Mouse (Mus musculus): ENCODE measurements around the gene Gm10277. TPM values are rescaled to one million over a fixed set of nuclear protein-coding genes. Genes with fewer than 3 reads are reported as not detected.

Gene Gm10277
- polyA plus RNA-seq, 1 experiment from 2014 or later, result 0.34 TPM

DNA sequence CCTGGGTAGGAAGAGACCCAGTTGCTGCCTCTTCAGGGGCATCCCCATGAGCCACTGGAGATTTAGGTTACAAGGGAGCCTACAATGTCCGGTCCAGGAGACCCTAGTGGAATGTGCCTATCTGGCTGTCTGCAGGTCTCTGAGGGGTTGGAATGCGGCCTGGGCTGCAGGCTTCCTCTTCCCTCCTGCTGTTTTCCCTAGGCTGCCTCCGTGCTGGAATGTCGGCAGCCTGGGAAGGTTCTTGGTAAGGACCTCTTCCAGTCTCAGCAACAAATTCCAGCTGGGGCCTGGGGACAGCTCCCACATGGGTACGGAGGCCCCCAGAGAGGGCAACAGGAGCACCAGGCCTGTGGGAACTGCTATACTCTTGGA is 2.2 kb downstream of the Gm10277 start:
- H3K4me3 ChIP-seq (replicated peaks; ENCODE audit: low read depth, low read length), result no peak overlapping the region
- 7% methylated on average over 5 of the region's 5 CpGs for WGBS
- no peaks in the 10 kb centered on the region for H3K27me3 ChIP-seq (ENCODE audit: insufficient read depth, low read length)
- no peaks in the 10 kb centered on the region for H3K9me3 ChIP-seq (replicated peaks; ENCODE audit: low read length)
- H3K36me3 ChIP-seq (ENCODE audit: insufficient read depth, low read length), result no peaks in the 10 kb centered on the region
- TF ChIP-seq CTCF (IDR thresholded peaks at IDR 0.05; ENCODE audit: low read depth), result no peak
- peaks cover 54% of the 10 kb centered on the region for H3K4me1 ChIP-seq (replicated peaks; ENCODE audit: insufficient read depth, low read length)
- H3K27ac ChIP-seq, result peak overlapping the region; percentile 95
- H3K4me2 ChIP-seq (ENCODE audit: low read length), result 0 out of 2 replicates have a peak overlapping the region, but pooled peaks have one; percentile 13
- DNase-seq (ENCODE audit: low spot score) (peak; percentile 72), ATAC-seq (replicated peaks; ENCODE audit: low FRiP score, low read depth) (peak; percentile 26; the same call in 1 of the 2 replicates)
- H3K9ac ChIP-seq (ENCODE audit: low read depth, low read length), result no peak overlapping the region

DNA sequence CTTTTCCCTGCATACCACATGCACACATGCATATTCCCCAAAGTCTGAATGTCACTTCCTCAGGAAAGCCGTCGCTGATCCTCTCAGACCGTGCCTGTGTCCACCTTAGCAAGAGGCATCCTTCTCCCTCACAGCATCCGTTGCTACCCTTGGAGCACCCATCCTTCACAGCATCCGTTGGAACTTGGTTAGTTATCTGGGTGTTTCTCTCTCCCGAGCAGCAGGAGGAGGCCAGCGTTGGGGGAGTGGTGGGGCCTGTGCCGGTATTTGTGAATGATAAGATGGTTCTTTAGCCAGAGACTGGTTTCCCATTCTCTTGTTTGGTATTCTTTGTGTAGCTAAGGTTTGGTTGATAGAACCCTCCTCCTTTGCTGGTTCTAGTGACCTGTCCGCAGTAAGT is 2.7 kb downstream of the Gm10277 start:
- peaks cover 51% of the 10 kb centered on the region for H3K4me1 ChIP-seq (replicated peaks; ENCODE audit: insufficient read depth, low read length)
- H3K27ac ChIP-seq, result peak overlapping the region; percentile 95
- TF ChIP-seq CTCF (IDR thresholded peaks at IDR 0.05; ENCODE audit: low read depth), result no peak
- no peak for DNase-seq (ENCODE audit: low spot score)
- no peak overlapping the region for H3K9ac ChIP-seq (ENCODE audit: low read depth, low read length)
- H3K4me3 ChIP-seq (replicated peaks; ENCODE audit: low read depth, low read length), result no peak overlapping the region
- H3K4me2 ChIP-seq (ENCODE audit: low read length), result no peak overlapping the region
- no peaks in the 10 kb centered on the region for H3K27me3 ChIP-seq (ENCODE audit: insufficient read depth, low read length)
- H3K36me3 ChIP-seq (ENCODE audit: insufficient read depth, low read length), result no peaks in the 10 kb centered on the region
- 73% methylated on average over 9 of the region's 9 CpGs for WGBS
- H3K9me3 ChIP-seq (replicated peaks; ENCODE audit: low read length), result no peaks in the 10 kb centered on the region
- no peak for ATAC-seq (replicated peaks; ENCODE audit: low FRiP score, low read depth)

DNA sequence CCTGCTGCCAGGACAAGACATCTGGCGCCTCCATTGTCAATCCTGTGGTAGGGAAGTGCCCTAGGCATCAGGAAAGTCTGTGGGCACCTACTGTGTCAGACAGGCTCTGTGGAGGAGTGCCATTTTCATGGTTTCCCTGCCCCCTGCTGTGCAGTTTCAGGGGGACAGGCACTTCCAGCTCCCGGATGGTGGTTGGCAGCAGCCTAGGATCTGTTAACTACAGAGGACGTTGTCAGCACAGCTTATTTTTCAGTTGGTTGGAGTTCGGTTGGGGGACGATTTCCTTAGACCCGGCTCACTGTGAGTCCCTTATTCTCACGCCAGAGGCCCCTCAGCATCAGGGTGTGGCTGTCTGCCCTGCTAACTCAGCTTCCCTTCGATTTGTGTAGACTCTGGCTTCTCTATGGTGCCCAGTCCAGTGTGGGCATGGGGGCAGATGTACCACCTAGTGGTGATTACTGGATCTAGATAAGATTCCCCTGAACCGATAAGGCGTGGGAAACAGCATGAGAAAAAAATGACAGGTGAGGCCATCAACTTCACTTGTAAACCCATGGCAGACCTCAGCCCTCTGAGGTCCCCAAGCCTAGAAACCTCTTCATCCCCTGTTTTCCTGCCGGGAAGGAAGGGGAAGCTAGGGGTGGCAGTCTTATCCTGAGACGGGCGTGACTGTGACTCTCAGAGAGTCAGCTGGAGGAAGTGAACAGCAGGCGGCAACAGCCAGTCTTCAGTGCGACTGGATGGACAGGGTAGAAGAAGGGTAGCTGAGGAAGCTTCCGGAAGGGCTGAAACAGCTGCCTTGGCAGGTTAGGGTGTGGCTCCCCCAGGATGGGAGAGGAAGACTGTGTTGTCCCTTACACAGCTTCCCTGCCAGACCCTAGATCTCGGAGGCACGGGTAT is 3.5 kb downstream of the Gm10277 start:
- no peaks in the 10 kb centered on the region for H3K27me3 ChIP-seq (ENCODE audit: insufficient read depth, low read length)
- H3K4me2 ChIP-seq (ENCODE audit: low read length), result peak overlapping the region; percentile 25
- H3K36me3 ChIP-seq (ENCODE audit: insufficient read depth, low read length), result no peaks in the 10 kb centered on the region
- H3K9ac ChIP-seq (ENCODE audit: low read depth, low read length), result 0 out of 2 replicates have a peak overlapping the region, but pooled peaks have one; percentile 20
- ATAC-seq (replicated peaks; ENCODE audit: low FRiP score, low read depth) (peak; percentile 19; the same call in 1 of the 2 replicates), DNase-seq (ENCODE audit: low spot score) (no peak)
- no peaks in the 10 kb centered on the region for H3K9me3 ChIP-seq (replicated peaks; ENCODE audit: low read length)
- peaks cover 51% of the 10 kb centered on the region for H3K4me1 ChIP-seq (replicated peaks; ENCODE audit: insufficient read depth, low read length)
- H3K27ac ChIP-seq, result peak overlapping the region; percentile 95
- H3K4me3 ChIP-seq (replicated peaks; ENCODE audit: low read depth, low read length), result no peak overlapping the region
- TF ChIP-seq CTCF (IDR thresholded peaks at IDR 0.05; ENCODE audit: low read depth), result peak; percentile 61
- WGBS, result 44% methylated on average over 18 of the region's 18 CpGs

DNA sequence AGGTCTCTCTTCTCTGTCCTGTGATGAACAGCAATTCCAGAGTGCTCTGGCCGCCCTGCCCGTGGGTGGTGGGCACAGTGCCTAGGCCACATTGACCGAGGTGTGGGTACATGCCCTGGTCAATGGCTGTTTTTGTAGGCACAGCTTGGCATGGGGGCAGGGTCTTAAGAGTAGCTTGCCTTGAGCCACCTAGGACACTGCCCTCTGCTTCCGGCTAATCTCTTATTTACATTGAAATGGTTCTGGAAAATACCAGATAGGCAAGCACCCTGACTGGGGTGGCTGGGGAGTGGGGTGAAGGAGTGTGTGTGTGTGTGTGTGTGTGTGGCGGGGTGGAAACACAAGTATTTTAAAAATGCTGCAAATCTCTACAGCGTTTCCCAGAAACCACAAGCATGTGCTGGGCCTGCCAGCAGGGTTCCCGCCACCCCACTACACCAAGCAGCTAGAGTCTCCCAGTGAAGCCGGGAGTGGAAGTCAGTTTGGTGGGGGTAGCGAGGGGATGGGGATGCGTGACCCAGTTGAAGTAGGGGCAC is 4.3 kb downstream of the Gm10277 start:
- peaks cover 1% of the 10 kb centered on the region; the same call in 1 of the 2 replicates for H3K36me3 ChIP-seq (ENCODE audit: insufficient read depth, low read length)
- DNase-seq (ENCODE audit: low spot score), result peak; percentile 62
- peak overlapping the region; percentile 95 for H3K27ac ChIP-seq
- ATAC-seq (replicated peaks; ENCODE audit: low FRiP score, low read depth), result peak; percentile 35; the same call in 1 of the 2 replicates
- no peak for TF ChIP-seq CTCF (IDR thresholded peaks at IDR 0.05; ENCODE audit: low read depth)
- WGBS, result 61% methylated on average over 10 of the region's 10 CpGs
- H3K4me3 ChIP-seq (replicated peaks; ENCODE audit: low read depth, low read length), result no peak overlapping the region
- 0 out of 2 replicates have a peak overlapping the region, but pooled peaks have one; percentile 20 for H3K9ac ChIP-seq (ENCODE audit: low read depth, low read length)
- H3K4me2 ChIP-seq (ENCODE audit: low read length), result peak overlapping the region; percentile 25; the same call in 1 of the 2 replicates
- no peaks in the 10 kb centered on the region for H3K27me3 ChIP-seq (ENCODE audit: insufficient read depth, low read length)
- peaks cover 51% of the 10 kb centered on the region for H3K4me1 ChIP-seq (replicated peaks; ENCODE audit: insufficient read depth, low read length)
- no peaks in the 10 kb centered on the region for H3K9me3 ChIP-seq (replicated peaks; ENCODE audit: low read length)

DNA sequence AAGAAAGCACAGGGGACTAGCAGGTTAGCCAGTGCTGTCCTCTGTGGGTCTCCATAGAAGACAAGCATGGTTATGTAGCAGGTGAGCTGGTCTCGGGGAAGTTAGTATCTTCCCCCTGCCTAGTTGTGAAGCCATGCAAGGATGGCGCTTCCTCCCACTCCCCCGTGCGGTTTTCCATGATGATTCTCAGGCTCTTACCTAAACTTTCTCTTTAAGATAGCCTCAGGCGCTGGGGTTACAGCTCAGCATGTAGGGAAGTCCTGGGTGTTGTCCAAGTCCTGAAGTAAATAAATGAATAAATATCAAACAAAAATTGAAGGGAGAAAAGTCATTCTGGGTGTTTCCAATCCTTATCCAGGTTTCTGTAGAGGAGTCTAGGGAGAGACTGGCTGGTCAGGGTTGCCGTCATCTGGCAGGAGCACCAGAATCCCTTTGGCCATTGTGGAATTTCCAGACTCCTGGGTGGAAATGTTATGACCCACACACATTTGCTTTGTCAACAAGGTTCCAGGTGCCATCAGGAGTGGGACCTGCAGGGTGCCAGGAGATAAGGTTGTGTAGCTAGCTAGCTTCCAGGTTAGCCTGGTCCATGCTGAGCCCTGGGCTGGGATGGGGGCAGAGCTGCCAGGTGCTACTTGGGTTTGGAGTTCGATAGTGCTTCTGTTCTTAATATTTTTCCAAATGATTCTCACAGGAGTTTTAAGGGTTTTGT is 5.3 kb downstream of the Gm10277 start:
- Histone ChIP-seq H3K4me2 (ENCODE audit: low read length) (no peak overlapping the region), H3K9ac (ENCODE audit: low read depth, low read length) (no peak overlapping the region), H3K9me3 (replicated peaks; ENCODE audit: low read length) (no peaks in the 10 kb centered on the region), H3K4me3 (replicated peaks; ENCODE audit: low read depth, low read length) (no peak overlapping the region), H3K27ac (peak overlapping the region; percentile 48), H3K36me3 (ENCODE audit: insufficient read depth, low read length) (peaks cover 11% of the 10 kb centered on the region; the same call in 1 of the 2 replicates), H3K4me1 (replicated peaks; ENCODE audit: insufficient read depth, low read length) (peaks cover 51% of the 10 kb centered on the region), H3K27me3 (ENCODE audit: insufficient read depth, low read length) (no peaks in the 10 kb centered on the region)
- TF ChIP-seq CTCF (IDR thresholded peaks at IDR 0.05; ENCODE audit: low read depth), result no peak
- ATAC-seq (replicated peaks; ENCODE audit: low FRiP score, low read depth) (no peak), DNase-seq (ENCODE audit: low spot score) (no peak)
- WGBS, result 71% methylated on average over 7 of the region's 7 CpGs

DNA sequence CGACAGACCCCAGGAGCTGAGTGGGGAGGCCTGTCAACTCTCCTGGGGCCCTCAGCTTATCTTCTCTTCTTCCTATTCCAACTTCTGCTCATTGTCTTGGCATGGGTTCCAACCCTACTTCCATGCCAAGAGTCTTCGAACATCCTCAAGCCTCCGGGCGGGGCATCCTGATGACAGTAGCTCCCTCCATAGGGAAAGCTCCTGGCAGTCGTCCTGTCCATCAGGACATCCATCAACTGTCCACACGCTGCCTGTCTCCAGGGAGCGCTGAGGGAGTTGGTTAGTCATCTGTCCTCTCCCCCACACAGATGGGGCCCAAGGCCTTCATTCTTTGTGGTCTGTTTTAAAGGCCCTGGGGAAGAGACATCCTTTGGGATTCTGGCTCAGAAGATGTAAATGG is 6.5 kb downstream of the Gm10277 start:
- H3K9ac ChIP-seq (ENCODE audit: low read depth, low read length), result no peak overlapping the region
- H3K27ac ChIP-seq, result no peak overlapping the region
- peaks cover 12% of the 10 kb centered on the region; the same call in 1 of the 2 replicates for H3K36me3 ChIP-seq (ENCODE audit: insufficient read depth, low read length)
- no peak overlapping the region for H3K4me3 ChIP-seq (replicated peaks; ENCODE audit: low read depth, low read length)
- 62% methylated on average over 7 of the region's 7 CpGs for WGBS
- no peak for DNase-seq (ENCODE audit: low spot score)
- H3K4me1 ChIP-seq (replicated peaks; ENCODE audit: insufficient read depth, low read length), result peaks cover 44% of the 10 kb centered on the region
- TF ChIP-seq CTCF (IDR thresholded peaks at IDR 0.05; ENCODE audit: low read depth), result no peak
- ATAC-seq (replicated peaks; ENCODE audit: low FRiP score, low read depth), result no peak
- no peaks in the 10 kb centered on the region for H3K9me3 ChIP-seq (replicated peaks; ENCODE audit: low read length)
- no peaks in the 10 kb centered on the region for H3K27me3 ChIP-seq (ENCODE audit: insufficient read depth, low read length)
- H3K4me2 ChIP-seq (ENCODE audit: low read length), result no peak overlapping the region

Measured in kidney, postnatal 0 days (tissue).